Mouse (Mus musculus) hindbrain, embryonic 16.5 days (tissue): ENCODE results near the gene 6030458C11Rik. TPM values are rescaled to one million over a fixed set of nuclear protein-coding genes. Genes with fewer than 3 reads are reported as not detected.

Source experiments
- ATAC-seq: fragments of 200-750 bp; cut with Nextera tagmentation; 2 replicates; pipeline ENCODE4 v1.8.0; 2017; ENCODE audit warnings: moderate TSS enrichment, moderate library complexity
- H3K27ac ChIP-seq: fragments of 300-500 bp; sonication (generic); 2 replicates; pipeline ENCODE4 v1.5.1; 2014; ENCODE audit warnings: low read depth, mild to moderate bottlenecking, control low read depth, low read length, moderate library complexity
- H3K27me3 ChIP-seq: fragments of 300-500 bp; sonication (generic); replicated peaks from 2 replicates; pipeline ENCODE4 v1.6.1; 2014; ENCODE audit warnings: low read length; ENCODE audit not compliant: control insufficient read depth, insufficient read depth
- H3K36me3 ChIP-seq: fragments of 300-500 bp; sonication (generic); 2 replicates; pipeline ENCODE4 v1.6.1; 2014; ENCODE audit warnings: mild to moderate bottlenecking, low read length, moderate library complexity, mixed read lengths; ENCODE audit not compliant: control insufficient read depth, insufficient read depth
- H3K4me1 ChIP-seq: fragments of 300-500 bp; sonication (generic); 2 replicates; pipeline ENCODE4 v1.6.1; 2014; ENCODE audit warnings: low read depth, low read length; ENCODE audit not compliant: control insufficient read depth, insufficient read depth
- H3K4me2 ChIP-seq: fragments of 300-500 bp; sonication (generic); 2 replicates; pipeline ENCODE4 v1.6.1; 2014; ENCODE audit warnings: mild to moderate bottlenecking, low read length, control low read depth, moderate library complexity
- H3K4me3 ChIP-seq: fragments of 300-500 bp; sonication (generic); 2 replicates; pipeline ENCODE4 v1.5.1; 2014; ENCODE audit warnings: mild to moderate bottlenecking, low read length, control low read depth, moderate library complexity
- H3K9ac ChIP-seq: fragments of 300-500 bp; sonication (generic); 2 replicates; pipeline ENCODE4 v1.6.1; 2014; ENCODE audit warnings: low read depth, mild to moderate bottlenecking, control low read depth, low read length, moderate library complexity
- H3K9me3 ChIP-seq: fragments of 300-500 bp; sonication (generic); 2 replicates; pipeline ENCODE4 v1.6.1; 2014; ENCODE audit warnings: mild to moderate bottlenecking, low read length, moderate library complexity; ENCODE audit not compliant: control insufficient read depth
- WGBS: fragments of 180-500 bp; shearing (Covaris S2); extraction: QIAGEN DNeasy Blood & Tissue Kit; methylation state at CpG from one replicate; pipeline ENCODE4 v1.1.7; 2014; 5-methylcytosine and 5-hydroxymethylcytosine counted together
- polyA plus RNA-seq: library from polyadenylated mRNA; unstranded; fragments of >200 nt; fragmentation: Nextera tagmentation; extraction: Ambion mirVana; gene quantifications from 2 replicates; pipeline ENCODE4 v1.2.1, GENCODE M21; 2015

Gene 6030458C11Rik
- polyA plus RNA-seq = 28.8 and 33.7 TPM in 2 replicates

GRCm38 (mm10) chr15:12824197-12824952 lies at the start of gene 6030458C11Rik, which contains the start of gene Drosha:
TSS of gene 6030458C11Rik (minus strand) at chr15:12824649.
TSS of gene Drosha (plus strand) at chr15:12824815.
- no peaks in the 10 kb centered on the region for H3K9me3 ChIP-seq
- H3K36me3 ChIP-seq = peaks cover 15% of the 10 kb centered on the region
- H3K9ac ChIP-seq = peak within 1 kb of the TSS; percentile 95
- peaks cover 18% of the 10 kb centered on the region for H3K4me1 ChIP-seq
- under 1% methylated on average over 64 of the region's 67 CpGs for WGBS
- H3K4me3 ChIP-seq = peak within 1 kb of the TSS; percentile 98
- peak within 1 kb of the TSS; percentile 77 for H3K4me2 ChIP-seq
- H3K27ac ChIP-seq = peak within 1 kb of the TSS; percentile 82
- no peaks in the 10 kb centered on the region for H3K27me3 ChIP-seq
- peak; percentile 100 for ATAC-seq

- Histone ChIP-seq H3K27ac (no peak overlapping the region), H3K4me1 (no peaks in the 10 kb centered on the region), H3K27me3 (no peaks in the 10 kb centered on the region), H3K9ac (no peak overlapping the region), H3K36me3 (peaks cover 15% of the 10 kb centered on the region), H3K9me3 (no peaks in the 10 kb centered on the region), H3K4me2 (no peak overlapping the region), H3K4me3 (no peak overlapping the region)
- 68% methylated on average over 8 of the region's 8 CpGs for WGBS
- ATAC-seq = no peak
Observed at GRCm38 (mm10) chr15:12867269-12867668, 42.8 kb upstream of the 6030458C11Rik start.

- Histone ChIP-seq H3K4me2 (no peak overlapping the region), H3K9ac (no peak overlapping the region), H3K27me3 (no peaks in the 10 kb centered on the region), H3K27ac (no peak overlapping the region), H3K9me3 (no peaks in the 10 kb centered on the region), H3K4me3 (no peak overlapping the region), H3K4me1 (no peaks in the 10 kb centered on the region), H3K36me3 (peaks cover 13% of the 10 kb centered on the region)
- WGBS = 79% methylated on average over 7 of the region's 7 CpGs
- ATAC-seq = no peak
Observed at GRCm38 (mm10) chr15:12865595-12866314, 41.3 kb upstream of the 6030458C11Rik start.

GRCm38 (mm10) chr15:12863669-12864068 lies 39.2 kb upstream of the 6030458C11Rik start:
- H3K9me3 ChIP-seq = no peaks in the 10 kb centered on the region
- WGBS = 58% methylated on average over 1 of the region's 1 CpGs
- no peaks in the 10 kb centered on the region for H3K27me3 ChIP-seq

GRCm38 (mm10) chr15:12862061-12862460 lies 37.6 kb upstream of the 6030458C11Rik start:
- Histone ChIP-seq H3K9me3 (no peaks in the 10 kb centered on the region), H3K27ac (no peak overlapping the region), H3K4me3 (no peak overlapping the region), H3K9ac (no peak overlapping the region), H3K4me1 (no peaks in the 10 kb centered on the region), H3K27me3 (no peaks in the 10 kb centered on the region), H3K36me3 (peaks cover 12% of the 10 kb centered on the region; the same call in 1 of the 2 replicates), H3K4me2 (no peak overlapping the region)
- ATAC-seq = no peak
- 86% methylated on average over 3 of the region's 3 CpGs for WGBS

More at GRCm38 (mm10) chr15:12863669-12864068, 39.2 kb upstream of the 6030458C11Rik start:
- Histone ChIP-seq H3K36me3 (peaks cover 14% of the 10 kb centered on the region; the same call in 1 of the 2 replicates), H3K4me2 (no peak overlapping the region), H3K9ac (no peak overlapping the region), H3K27ac (no peak overlapping the region), H3K4me1 (no peaks in the 10 kb centered on the region), H3K4me3 (no peak overlapping the region)
- no peak for ATAC-seq

GRCm38 (mm10) chr15:12858645-12859044 lies 34.2 kb upstream of the 6030458C11Rik start:
- Histone ChIP-seq H3K9me3 (no peaks in the 10 kb centered on the region), H3K36me3 (peaks cover 24% of the 10 kb centered on the region; the same call in 1 of the 2 replicates), H3K4me1 (no peaks in the 10 kb centered on the region), H3K27me3 (no peaks in the 10 kb centered on the region), H3K4me3 (no peak overlapping the region), H3K4me2 (no peak overlapping the region), H3K27ac (no peak overlapping the region), H3K9ac (no peak overlapping the region)
- no peak for ATAC-seq
- 94% methylated on average over 3 of the region's 3 CpGs for WGBS

- 92% methylated on average over 12 of the region's 12 CpGs for WGBS
- peaks cover 29% of the 10 kb centered on the region for H3K36me3 ChIP-seq
- no peak for ATAC-seq
Observed at GRCm38 (mm10) chr15:12857840-12858516, 33.5 kb upstream of the 6030458C11Rik start.

GRCm38 (mm10) chr15:12856780-12857179 lies 32.3 kb upstream of the 6030458C11Rik start:
- no peak overlapping the region for H3K4me2 ChIP-seq
- no peak overlapping the region for H3K4me3 ChIP-seq
- H3K4me1 ChIP-seq = no peaks in the 10 kb centered on the region
- over 99% methylated on average over 6 of the region's 6 CpGs for WGBS
- no peak overlapping the region for H3K27ac ChIP-seq
- H3K27me3 ChIP-seq = no peaks in the 10 kb centered on the region
- H3K9ac ChIP-seq = no peak overlapping the region
- H3K9me3 ChIP-seq = no peaks in the 10 kb centered on the region
- ATAC-seq = no peak
- peaks cover 36% of the 10 kb centered on the region for H3K36me3 ChIP-seq

More at GRCm38 (mm10) chr15:12857840-12858516, 33.5 kb upstream of the 6030458C11Rik start:
- H3K4me1 ChIP-seq = no peaks in the 10 kb centered on the region
- H3K27ac ChIP-seq = no peak overlapping the region
- H3K9ac ChIP-seq = no peak overlapping the region
- no peak overlapping the region for H3K4me3 ChIP-seq
- no peaks in the 10 kb centered on the region for H3K9me3 ChIP-seq
- H3K4me2 ChIP-seq = no peak overlapping the region
- H3K27me3 ChIP-seq = no peaks in the 10 kb centered on the region
